Mouse (Mus musculus) MN1 (cell line): Measurements from ENCODE around the gene Foxa1.

Experiments used
- DNase-seq: peaks from one replicate; pipeline ENCODE4 v3.0.0-alpha.2; 2016; ENCODE audit warnings: low spot score

Foxa1 gene

GRCm38 (mm10) chr12:57546415-57547201 is at the start of gene Foxa1:
Gene Foxa1 (minus strand): TSS chr12:57546916.
- peak; percentile 39 for DNase-seq

DNA sequence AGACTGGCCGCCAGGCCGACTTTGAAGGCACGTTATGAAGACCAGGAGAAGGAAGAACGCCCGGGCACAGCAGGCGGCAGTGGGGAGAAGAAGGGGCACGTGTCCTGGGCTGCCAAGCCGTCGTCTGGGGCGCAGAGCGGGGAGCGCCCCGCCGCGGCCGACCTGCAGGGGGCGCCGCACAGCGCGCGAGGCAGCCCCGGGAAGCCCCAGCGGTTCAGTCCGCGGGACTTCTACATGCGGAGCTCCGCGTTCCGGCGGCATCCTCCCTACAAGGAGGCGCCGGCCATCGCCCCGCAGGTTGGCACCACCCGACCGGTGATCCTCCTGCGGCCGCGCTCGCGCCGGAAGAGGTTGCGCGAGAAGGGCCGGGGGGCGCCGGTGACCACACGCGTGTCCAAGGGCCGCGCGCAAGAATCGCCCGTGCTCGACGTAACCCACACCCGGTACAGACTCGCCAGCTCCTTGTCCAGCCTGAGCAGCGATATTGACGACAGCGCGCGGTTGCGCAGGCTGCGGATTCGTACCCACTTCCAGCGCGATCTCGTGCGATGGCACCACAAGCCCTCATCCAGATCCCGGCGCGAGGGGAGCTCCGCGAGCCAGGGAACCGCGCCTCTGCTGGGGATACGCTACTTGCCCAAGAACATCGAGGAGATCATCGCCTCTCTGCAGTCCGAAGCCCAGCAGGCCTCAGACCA is 29.4 kb upstream of the Foxa1 start:
- DNase-seq: no peak

GRCm38 (mm10) chr12:57572415-57572814 is 25.7 kb upstream of the Foxa1 start:
- no peak for DNase-seq

DNA sequence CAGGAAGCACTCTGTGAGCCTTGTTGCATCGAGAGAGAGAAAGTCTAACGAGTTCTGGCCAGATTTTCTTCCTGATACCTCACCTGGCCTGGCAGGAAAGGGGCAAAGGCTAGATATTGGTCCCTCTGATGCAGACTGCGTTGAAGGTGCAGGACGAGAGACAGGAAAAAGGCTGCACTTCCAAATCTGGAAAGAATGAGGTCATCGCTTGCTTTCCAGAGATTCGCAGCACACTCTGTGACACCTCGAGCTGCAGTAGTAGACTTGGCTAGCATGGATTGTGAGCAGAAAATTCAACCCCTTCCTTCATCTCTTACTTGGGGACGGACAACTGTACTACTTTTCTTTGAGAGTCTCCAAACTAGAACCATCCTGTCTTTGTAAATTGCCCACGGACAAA is 25.1 kb upstream of the Foxa1 start:
- DNase-seq: no peak

- DNase-seq: no peak
These were observed 17.2 kb upstream of the Foxa1 start, which contains the start of gene Ttc6 for GRCm38 (mm10) chr12:57563909-57564308. Gene Ttc6 (plus strand): TSS chr12:57564113.

DNA sequence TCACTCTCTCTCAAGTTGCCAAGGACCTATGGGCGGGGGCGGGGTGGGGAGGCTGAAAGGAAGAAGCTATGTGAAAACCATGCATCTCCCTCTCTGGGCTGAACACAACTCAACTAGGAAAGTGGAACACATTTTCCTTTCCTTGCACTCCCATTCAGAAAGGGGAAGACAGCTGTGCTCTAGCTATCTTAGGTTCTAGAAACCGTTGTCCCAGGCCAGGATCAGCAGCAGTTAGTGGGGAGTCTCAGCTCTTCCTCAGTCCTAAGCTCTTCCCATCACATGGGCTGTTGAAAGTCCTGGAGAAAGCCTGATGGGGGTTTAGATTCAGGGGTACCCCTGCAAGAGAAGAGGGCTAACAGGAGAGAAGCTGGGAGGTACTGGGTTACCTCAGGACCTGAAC is 7.4 kb upstream of the Foxa1 start:
- no peak for DNase-seq

DNA sequence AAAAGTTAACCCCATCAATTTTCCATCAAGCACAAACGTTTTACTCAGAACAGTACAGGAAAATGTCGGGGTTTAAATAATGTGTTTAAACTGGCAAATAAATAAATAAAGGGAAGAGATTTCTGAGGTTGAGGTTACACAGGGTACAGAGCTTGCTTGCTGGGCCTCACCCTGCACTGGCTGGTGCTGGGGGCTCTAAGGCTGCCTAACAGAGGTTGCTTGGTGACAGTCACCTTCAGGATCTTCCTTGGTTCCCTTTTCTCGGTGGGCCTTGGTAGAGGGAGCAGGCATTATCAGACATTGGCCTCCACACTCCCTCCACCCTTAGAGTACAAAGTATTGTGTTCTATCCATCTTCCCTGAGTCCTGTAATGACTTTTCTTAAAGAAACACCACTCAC is 5.6 kb upstream of the Foxa1 start:
- no peak for DNase-seq

- no peak for DNase-seq
These were observed 4.2 kb upstream of the Foxa1 start for GRCm38 (mm10) chr12:57550881-57551280.

GRCm38 (mm10) chr12:57550181-57550808 is 3.6 kb upstream of the Foxa1 start:
- no peak for DNase-seq

GRCm38 (mm10) chr12:57549667-57550160 is 3.0 kb upstream of the Foxa1 start:
- no peak for DNase-seq

GRCm38 (mm10) chr12:57548981-57549666 is 2.4 kb upstream of the Foxa1 start:
- DNase-seq: no peak

DNA sequence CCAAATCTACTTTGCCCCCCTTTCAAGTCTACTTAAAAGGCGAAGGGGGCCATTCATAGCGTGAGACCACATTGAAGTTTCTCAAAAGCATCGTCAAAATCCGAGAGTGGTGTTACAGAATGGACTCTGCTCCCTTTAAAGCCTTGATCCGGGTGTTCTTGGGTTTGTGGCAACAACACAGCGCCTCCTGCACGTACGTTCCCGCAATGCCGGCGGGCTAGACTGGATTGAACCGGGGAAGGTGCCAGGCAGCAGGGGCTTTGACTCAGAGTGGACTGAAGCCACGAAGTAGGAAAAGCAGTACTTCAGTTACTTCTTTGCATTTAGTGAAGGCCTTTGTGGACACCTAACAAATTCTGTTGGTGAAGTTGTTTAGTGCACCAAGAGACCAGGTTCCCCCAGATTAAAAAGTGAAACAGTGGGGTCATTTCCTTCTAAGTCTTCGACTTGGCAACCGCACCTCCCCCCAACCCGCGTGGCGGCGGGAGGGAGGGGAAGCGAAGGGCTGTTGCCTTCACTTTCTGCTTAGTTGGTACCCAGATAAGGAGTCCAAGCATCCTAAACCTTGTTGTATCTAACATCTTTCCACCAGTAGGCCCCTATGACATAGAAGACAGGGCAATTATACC is 1.8 kb upstream of the Foxa1 start:
- DNase-seq: no peak

GRCm38 (mm10) chr12:57547890-57548289 is 1.2 kb upstream of the Foxa1 start:
- DNase-seq: no peak

GRCm38 (mm10) chr12:57545371-57546241 is 1.1 kb downstream of the Foxa1 start:
- peak; percentile 62 for DNase-seq

GRCm38 (mm10) chr12:57544641-57545370 is 1.9 kb downstream of the Foxa1 start:
- DNase-seq: peak; percentile 81

DNA sequence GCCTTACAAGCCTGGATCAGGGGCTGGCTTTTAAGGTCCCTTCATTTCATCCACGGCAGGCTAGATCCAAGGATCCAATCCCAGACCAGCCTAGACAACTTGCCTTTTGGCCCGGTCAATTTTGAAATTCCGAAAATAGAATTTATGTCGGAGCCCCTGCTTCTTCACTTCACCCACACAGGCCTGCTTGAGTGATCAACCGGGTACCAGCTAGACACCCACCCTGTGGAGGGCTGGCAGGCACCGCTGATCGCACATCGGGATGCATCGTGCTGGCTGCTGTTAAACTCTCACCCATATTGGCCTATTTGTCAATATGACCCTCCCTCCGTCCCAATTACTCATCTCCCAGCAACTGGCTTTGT is 3.1 kb downstream of the Foxa1 start:
- DNase-seq: no peak

DNA sequence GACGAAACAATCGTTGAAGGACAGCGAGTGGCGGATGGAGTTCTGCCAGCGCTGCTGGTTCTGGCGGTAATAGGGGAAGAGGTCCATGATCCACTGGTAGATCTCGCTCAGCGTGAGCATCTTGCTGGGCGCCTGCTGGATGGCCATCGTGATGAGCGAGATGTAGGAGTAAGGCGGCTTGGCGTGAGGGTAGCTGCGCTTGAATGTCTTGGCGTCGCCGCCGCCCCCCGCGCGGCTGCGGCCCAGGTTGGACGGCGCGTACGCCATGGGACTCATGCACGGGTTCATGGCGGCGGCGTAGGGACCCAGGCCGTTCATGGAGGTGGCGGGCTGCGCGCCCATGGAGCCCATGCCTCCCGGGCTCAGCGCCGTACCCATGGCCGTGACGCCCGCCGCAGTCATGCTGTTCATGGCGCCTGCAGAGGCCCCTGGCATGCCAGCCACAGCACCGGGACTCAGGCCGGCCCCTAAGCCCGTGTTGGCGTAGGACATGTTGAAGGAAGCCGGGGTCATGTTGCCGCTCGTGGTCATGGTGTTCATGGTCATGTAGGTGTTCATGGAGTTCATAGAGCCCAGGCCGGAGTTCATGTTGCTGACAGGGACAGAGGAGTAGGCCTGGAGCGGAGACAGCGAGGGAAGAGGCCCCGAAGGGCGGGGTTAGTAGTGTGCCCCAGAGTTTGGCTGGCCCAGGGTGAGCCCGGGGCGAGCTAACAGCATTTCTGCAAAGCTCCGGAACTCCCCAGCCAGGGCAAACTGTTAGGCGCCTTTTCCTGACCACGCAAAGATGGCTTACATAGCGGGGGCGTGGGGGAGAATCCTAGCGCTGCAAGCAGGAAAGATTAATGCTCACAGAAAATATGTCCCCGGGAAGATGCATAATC is 3.7 kb downstream of the Foxa1 start:
- DNase-seq: no peak

DNA sequence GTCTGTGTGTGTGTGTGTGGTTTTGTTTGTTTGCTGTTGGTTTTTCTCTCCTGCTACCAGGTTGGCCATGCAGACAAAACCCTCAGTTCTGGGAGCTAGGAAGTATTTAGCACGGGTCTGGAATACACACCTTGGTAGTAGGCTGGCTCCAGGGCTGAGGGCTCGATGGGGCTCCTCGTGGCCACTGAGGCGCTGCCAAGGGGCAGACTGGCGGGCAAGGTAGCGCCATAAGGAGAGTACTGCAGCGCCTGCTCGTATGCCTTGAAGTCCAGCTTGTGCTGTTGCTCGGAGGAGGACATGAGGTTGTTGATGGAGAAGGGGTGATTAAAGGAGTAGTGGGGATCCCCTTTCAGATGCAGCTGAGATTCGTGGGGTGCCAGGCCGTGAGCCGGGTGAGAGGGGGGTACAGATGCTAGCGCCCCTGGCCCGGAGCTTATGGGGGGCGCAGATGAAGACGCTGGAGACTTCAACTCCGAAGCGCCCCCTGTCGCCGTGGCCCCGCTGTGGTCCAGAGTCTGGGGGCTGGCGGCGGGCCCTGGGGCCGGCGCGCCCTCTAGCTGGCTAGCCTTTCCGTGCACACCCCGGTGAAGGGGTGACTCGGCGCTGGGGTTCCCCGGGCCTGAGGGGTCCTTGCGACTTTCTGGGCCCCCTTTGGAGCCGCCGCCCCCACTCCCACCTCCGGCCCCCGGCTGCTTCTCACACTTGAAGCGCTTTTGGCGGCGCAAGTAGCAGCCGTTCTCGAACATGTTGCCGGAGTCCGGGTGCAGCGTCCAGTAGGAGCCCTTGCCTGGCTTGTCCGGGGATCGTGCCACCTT is 4.6 kb downstream of the Foxa1 start:
- DNase-seq: no peak
